Mouse (Mus musculus) small intestine, adult 2 months (tissue): Measurements from ENCODE around the gene Sec22c. TPM values are rescaled to one million over a fixed set of nuclear protein-coding genes. Genes with fewer than 3 reads are reported as not detected.

Experiments used
- H3K27ac ChIP-seq: fragments of 200-500 bp; 2 replicates; pipeline ENCODE4 v1.5.1; 2012; ENCODE audit warnings: low read depth, low read length, control low read depth, inconsistent platforms; ENCODE audit not compliant: insufficient read depth
- H3K27me3 ChIP-seq: fragments of 200-500 bp; 2 replicates; pipeline ENCODE4 v1.6.1; 2012; ENCODE audit warnings: mild to moderate bottlenecking, moderate library complexity, low read length, inconsistent platforms; ENCODE audit not compliant: control insufficient read depth, insufficient read depth
- H3K36me3 ChIP-seq: fragments of 200-500 bp; 2 replicates; pipeline ENCODE4 v1.6.1; 2012; ENCODE audit warnings: mild to moderate bottlenecking, low read length, control low read depth, inconsistent platforms; ENCODE audit not compliant: control insufficient read depth, insufficient read depth
- H3K4me1 ChIP-seq: fragments of 200-500 bp; 2 replicates; pipeline ENCODE4 v1.6.1; 2012; ENCODE audit warnings: low read length, inconsistent platforms, mixed read lengths; ENCODE audit not compliant: control insufficient read depth, insufficient read depth, insufficient read length
- H3K4me3 ChIP-seq: fragments of 200-500 bp; 2 replicates; pipeline ENCODE4 v1.5.1; 2012; ENCODE audit warnings: low read depth, mild to moderate bottlenecking, control low read depth, inconsistent platforms, low read length, moderate library complexity
- CTCF ChIP-seq: fragments of 200-500 bp; IDR thresholded peaks from 2 replicates; pipeline ENCODE4 v1.5.1; 2012; ENCODE audit warnings: low read depth, mild to moderate bottlenecking, control low read depth, inconsistent platforms, low read length, moderate library complexity, mixed read lengths; ENCODE audit not compliant: insufficient replicate concordance, insufficient read length; ENCODE audit errors: extremely low read depth
- POLR2A ChIP-seq: fragments of 200-500 bp; IDR thresholded peaks from 2 replicates; pipeline ENCODE4 v1.6.1; 2012; ENCODE audit warnings: low read depth, mild to moderate bottlenecking, control low read depth, inconsistent platforms, low read length, moderate library complexity
- WGBS: fragments of 180-500 bp; shearing (Covaris S2); methylation state at CpG from one replicate; pipeline ENCODE4 v1.1.7; 2018; 5-methylcytosine and 5-hydroxymethylcytosine counted together
- polyA plus RNA-seq: library from polyadenylated mRNA; depleted of rRNA; stranded (reverse); fragments of >200 nt; gene quantifications from 2 replicates; pipeline ENCODE4 v1.2.3, GENCODE M21; 2012

Sec22c gene
- polyA plus RNA-seq, 1 experiment = 27.0 TPM

DNA sequence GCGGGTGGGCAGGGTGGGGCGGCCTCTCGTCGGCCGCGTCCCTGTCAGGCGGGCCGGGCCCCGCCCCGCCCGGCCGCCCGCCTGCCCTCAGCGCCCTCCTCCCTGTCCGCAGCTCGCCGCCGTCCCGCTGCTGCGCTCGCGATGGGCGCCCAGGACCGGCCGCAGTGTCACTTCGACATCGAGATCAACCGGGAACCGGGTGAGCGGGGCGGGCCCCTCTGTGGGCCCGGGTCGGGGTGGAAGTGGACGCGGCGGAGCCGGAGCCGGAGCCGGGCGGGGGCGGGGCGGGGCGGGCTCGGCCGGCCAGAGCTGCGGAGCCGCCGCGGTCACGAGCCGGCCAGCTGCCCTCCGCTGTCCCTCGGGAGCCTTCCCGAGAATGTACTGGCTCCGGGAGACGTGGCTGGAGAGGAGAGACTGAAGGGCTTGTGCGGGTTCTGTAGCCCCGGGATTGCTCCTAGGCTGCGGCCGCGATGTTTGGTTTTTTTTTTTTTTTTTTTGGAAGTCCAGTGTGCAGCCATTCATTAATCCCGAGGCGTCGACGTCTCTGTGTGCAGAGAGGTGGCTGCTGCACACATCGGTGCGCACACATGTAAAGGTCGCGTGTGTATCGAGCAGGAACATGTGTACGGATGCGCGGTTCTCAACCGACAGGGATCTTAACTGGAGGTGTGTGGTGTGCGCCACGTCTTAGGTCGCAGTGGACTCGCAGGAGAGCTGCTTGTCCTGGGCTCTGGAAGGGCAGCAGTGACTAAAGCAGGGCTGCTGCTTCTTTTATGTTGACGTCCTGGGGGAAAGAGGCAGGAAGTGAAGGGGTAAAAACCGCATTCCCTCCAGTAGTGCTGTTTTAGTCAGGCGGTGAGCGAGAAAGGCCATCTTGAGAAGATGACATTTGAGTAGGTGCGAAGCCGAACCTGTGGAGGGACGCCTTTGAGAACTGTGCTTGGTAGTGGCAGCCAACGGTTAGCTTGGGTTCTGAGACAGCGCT lies 14.3 kb upstream of the Sec22c start:
- no peaks in the 10 kb centered on the region for H3K27me3 ChIP-seq
- peak overlapping the region; percentile 74 for H3K27ac ChIP-seq
- H3K4me1 ChIP-seq = no peaks in the 10 kb centered on the region; the same call in 1 of the 2 replicates
- no peaks in the 10 kb centered on the region for H3K36me3 ChIP-seq
- WGBS = under 1% methylated on average over 78 of the region's 87 CpGs
- H3K4me3 ChIP-seq = peak overlapping the region; percentile 73
- TF ChIP-seq POLR2A = peak; percentile 20
- TF ChIP-seq CTCF = no peak; the same call in 1 of the 2 replicates

GRCm38 (mm10) chr9:121718792-121719318 lies 13.6 kb upstream of the Sec22c start, which contains the start of gene Nktr:
Gene Nktr (plus strand): TSS chr9:121719169.
- TF ChIP-seq CTCF (no peak), POLR2A (peak; percentile 32; the same call in 1 of the 2 replicates)
- Histone ChIP-seq H3K27me3 (no peaks in the 10 kb centered on the region), H3K4me3 (peak within 1 kb of the TSS; percentile 73), H3K4me1 (no peaks in the 10 kb centered on the region; the same call in 1 of the 2 replicates), H3K36me3 (no peaks in the 10 kb centered on the region), H3K27ac (peak within 1 kb of the TSS; percentile 87)
- under 1% methylated on average over 59 of the region's 61 CpGs for WGBS

DNA sequence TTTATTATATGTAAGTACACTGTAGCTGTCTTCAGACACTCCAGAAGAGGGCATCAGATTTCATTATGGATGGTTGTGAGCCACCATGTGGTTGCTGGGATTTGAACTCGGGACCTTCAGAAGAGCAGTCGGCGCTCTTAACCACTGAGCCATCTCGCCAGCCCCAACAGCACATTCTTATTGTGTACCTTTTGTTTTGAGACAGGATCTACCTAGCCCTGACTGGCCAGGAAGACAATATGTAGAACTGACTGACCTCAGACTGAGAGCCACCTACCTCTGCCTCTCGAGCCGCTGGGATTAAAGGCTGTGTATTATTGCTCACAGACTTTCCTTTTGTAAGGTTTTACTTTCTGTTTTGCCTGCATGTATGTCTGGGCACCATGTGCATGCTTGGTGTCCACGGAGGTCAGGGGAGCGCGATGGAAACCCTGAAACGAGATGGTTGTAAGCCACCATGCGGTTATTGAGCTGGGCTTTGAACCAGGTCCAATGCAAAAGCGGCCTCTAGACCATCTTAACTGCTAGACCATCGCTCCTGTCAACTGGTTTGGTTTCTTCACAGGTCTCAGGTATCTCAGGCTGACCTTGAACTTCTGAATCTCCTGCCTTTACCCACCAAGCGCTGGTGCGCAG lies 12.9 kb upstream of the Sec22c start:
- TF ChIP-seq POLR2A (no peak), CTCF (no peak)
- WGBS = 49% methylated on average over 15 of the region's 15 CpGs
- H3K27me3 ChIP-seq = no peaks in the 10 kb centered on the region
- no peaks in the 10 kb centered on the region; the same call in 1 of the 2 replicates for H3K4me1 ChIP-seq
- H3K36me3 ChIP-seq = no peaks in the 10 kb centered on the region
- H3K27ac ChIP-seq = peak overlapping the region; percentile 87
- peak overlapping the region; percentile 64 for H3K4me3 ChIP-seq

GRCm38 (mm10) chr9:121717048-121717447 lies 11.8 kb upstream of the Sec22c start:
- Histone ChIP-seq H3K4me1 (no peaks in the 10 kb centered on the region; the same call in 1 of the 2 replicates), H3K27ac (no peak overlapping the region), H3K36me3 (peaks cover 3% of the 10 kb centered on the region), H3K4me3 (no peak overlapping the region), H3K27me3 (no peaks in the 10 kb centered on the region)
- TF ChIP-seq POLR2A (no peak), CTCF (no peak)
- 80% methylated on average over 2 of the region's 2 CpGs for WGBS

GRCm38 (mm10) chr9:121710584-121710975 lies 5.3 kb upstream of the Sec22c start:
- Histone ChIP-seq H3K4me3 (peak overlapping the region; percentile 95), H3K27me3 (no peaks in the 10 kb centered on the region), H3K27ac (peak overlapping the region; percentile 92), H3K4me1 (peaks cover 5% of the 10 kb centered on the region; the same call in 1 of the 2 replicates), H3K36me3 (peaks cover 3% of the 10 kb centered on the region)
- TF ChIP-seq CTCF = peak; percentile 9; the same call in 1 of the 2 replicates
- peak; percentile 36 for TF ChIP-seq POLR2A
- WGBS = under 1% methylated on average over 18 of the region's 18 CpGs

- Histone ChIP-seq H3K27ac (peak within 1 kb of the TSS; percentile 92), H3K27me3 (no peaks in the 10 kb centered on the region), H3K36me3 (peaks cover 3% of the 10 kb centered on the region), H3K4me3 (peak within 1 kb of the TSS; percentile 95), H3K4me1 (peaks cover 8% of the 10 kb centered on the region; the same call in 1 of the 2 replicates)
- TF ChIP-seq CTCF (no peak), POLR2A (no peak; the same call in 1 of the 2 replicates)
- WGBS = 4% methylated on average over 37 of the region's 37 CpGs
Measured at GRCm38 (mm10) chr9:121709898-121710583, 4.8 kb upstream of the Sec22c start, which contains the start of gene Ss18l2. Gene Ss18l2 (plus strand): TSS chr9:121710329.
